Mouse (Mus musculus): ENCODE measurements around the gene Gadd45a.

DNA sequence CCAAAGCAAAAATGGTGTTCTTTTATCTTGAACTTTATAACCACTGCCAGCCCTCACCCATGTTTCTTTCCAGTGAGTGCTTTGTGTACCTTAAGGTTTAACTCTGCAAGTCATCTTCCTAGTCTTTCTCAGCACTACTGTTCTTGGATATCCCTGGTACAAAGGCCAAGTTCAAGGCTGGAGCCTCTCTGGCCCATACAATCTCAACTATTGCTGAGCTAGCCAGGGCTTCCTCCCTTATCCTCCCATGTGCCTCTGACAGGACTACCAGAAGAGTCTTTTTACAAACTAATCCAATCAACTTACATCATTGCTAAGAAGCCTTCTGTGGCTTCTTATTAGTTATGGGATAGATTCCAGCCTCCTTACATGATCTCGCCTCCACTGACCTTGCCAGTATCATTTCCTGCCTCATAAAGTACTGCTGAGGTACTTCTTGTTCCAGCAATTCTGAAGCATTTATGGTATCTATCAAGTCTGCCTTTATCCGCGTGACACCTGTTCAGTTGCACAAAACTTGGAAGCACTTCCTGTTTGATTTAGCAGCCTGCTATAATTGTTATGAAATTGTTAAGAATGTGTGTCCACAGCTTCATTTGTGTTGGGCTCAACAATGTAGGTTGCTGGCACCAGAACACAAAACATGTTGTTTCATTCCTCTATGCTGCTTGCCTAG lies 19.8 kb upstream of the Gadd45a start:
- TF ChIP-seq SRF (IDR thresholded peaks at IDR 0.05; ENCODE audit: control insufficient read depth, insufficient read length, low read depth) (no peak), POLR2A (IDR thresholded peaks at IDR 0.05; ENCODE audit: insufficient read length, low read depth) (no peak), E2F4 (IDR thresholded peaks at IDR 0.05; ENCODE audit: insufficient read depth) (no peak), TCF12 (IDR thresholded peaks at IDR 0.05; ENCODE audit: insufficient read depth, poor library complexity, severe bottlenecking) (no peak), POLR2AphosphoS2 (IDR thresholded peaks at IDR 0.05; ENCODE audit: insufficient read length, low read depth) (no peak), USF1 (IDR thresholded peaks at IDR 0.05; ENCODE audit: low read depth) (no peak), MYOG (IDR thresholded peaks at IDR 0.05; ENCODE audit: control insufficient read depth in 1 of 3, insufficient read depth in 1 of 3, insufficient read length in 2 of 3, low read depth in 2 of 3) (no peak)

Measured in myocyte (in vitro differentiated cells).